Mouse (Mus musculus) intestine, embryonic 16.5 days (tissue): ENCODE results near the gene Sec61a2. TPM values are rescaled to one million over a fixed set of nuclear protein-coding genes. Genes with fewer than 3 reads are reported as not detected.

Source experiments
- ATAC-seq: fragments of 200-750 bp; cut with Nextera tagmentation; 2 replicates; pipeline ENCODE4 v1.8.0; 2017; ENCODE audit warnings: moderate TSS enrichment, moderate library complexity
- H3K27ac ChIP-seq: fragments of 300-500 bp; sonication (generic); 2 replicates; pipeline ENCODE4 v1.5.1; 2014; ENCODE audit warnings: mild to moderate bottlenecking, low read length
- H3K27me3 ChIP-seq: fragments of 300-500 bp; sonication (generic); replicated peaks from 2 replicates; pipeline ENCODE4 v1.6.1; 2014; ENCODE audit warnings: low read length, control low read depth, mixed read lengths; ENCODE audit not compliant: control insufficient read depth, insufficient read depth
- H3K36me3 ChIP-seq: fragments of 300-500 bp; sonication (generic); 2 replicates; pipeline ENCODE4 v1.6.1; 2014; ENCODE audit warnings: low read length, control low read depth; ENCODE audit not compliant: control insufficient read depth, insufficient read depth
- H3K4me1 ChIP-seq: fragments of 300-500 bp; sonication (generic); 2 replicates; pipeline ENCODE4 v1.6.1; 2014; ENCODE audit warnings: low read length, control low read depth, mixed read lengths; ENCODE audit not compliant: control insufficient read depth, insufficient read depth
- H3K4me2 ChIP-seq: fragments of 300-500 bp; sonication (generic); 2 replicates; pipeline ENCODE4 v1.6.1; 2014; ENCODE audit warnings: low read depth, low read length, control low read depth
- H3K4me3 ChIP-seq: fragments of 300-500 bp; sonication (generic); 2 replicates; pipeline ENCODE4 v1.5.1; 2014; ENCODE audit warnings: mild to moderate bottlenecking, low read length
- H3K9ac ChIP-seq: fragments of 300-500 bp; sonication (generic); 2 replicates; pipeline ENCODE4 v1.6.1; 2014; ENCODE audit warnings: low read depth, low read length
- H3K9me3 ChIP-seq: fragments of 300-500 bp; sonication (generic); 2 replicates; pipeline ENCODE4 v1.6.1; 2016; ENCODE audit warnings: low read length, control low read depth; ENCODE audit not compliant: control insufficient read depth
- WGBS: fragments of 180-500 bp; shearing (Covaris S2); extraction: QIAGEN DNeasy Blood & Tissue Kit; methylation state at CpG from one replicate; pipeline ENCODE4 v1.1.7; 2014; 5-methylcytosine and 5-hydroxymethylcytosine counted together
- polyA plus RNA-seq: library from polyadenylated mRNA; unstranded; fragments of >200 nt; fragmentation: Nextera tagmentation; extraction: Ambion mirVana; gene quantifications from 2 replicates; pipeline ENCODE4 v1.2.1, GENCODE M21; 2015

The Sec61a2 gene
- polyA plus RNA-seq, 1 experiment from 2014 or later = 61.8 TPM

GRCm38 (mm10) chr2:5851116-5851515, 44.1 kb downstream of the Sec61a2 start:
- H3K27ac ChIP-seq = no peak overlapping the region
- peaks cover 7% of the 10 kb centered on the region; the same call in 1 of the 2 replicates for H3K4me1 ChIP-seq
- ATAC-seq = no peak
- no peaks in the 10 kb centered on the region for H3K9me3 ChIP-seq
- WGBS = 89% methylated on average over 9 of the region's 9 CpGs
- no peak overlapping the region for H3K4me2 ChIP-seq
- H3K27me3 ChIP-seq = no peaks in the 10 kb centered on the region
- H3K4me3 ChIP-seq = no peak overlapping the region
- no peak overlapping the region for H3K9ac ChIP-seq
- H3K36me3 ChIP-seq = no peaks in the 10 kb centered on the region

GRCm38 (mm10) chr2:5845826-5846225, 49.4 kb downstream of the Sec61a2 start:
- Histone ChIP-seq H3K9ac (peak overlapping the region; percentile 87), H3K27ac (no peak overlapping the region), H3K4me2 (peak overlapping the region; percentile 52), H3K9me3 (no peaks in the 10 kb centered on the region), H3K27me3 (no peaks in the 10 kb centered on the region), H3K4me1 (peaks cover 10% of the 10 kb centered on the region; the same call in 1 of the 2 replicates), H3K4me3 (peak overlapping the region; percentile 67), H3K36me3 (peaks cover 8% of the 10 kb centered on the region)
- 18% methylated on average over 4 of the region's 4 CpGs for WGBS
- no peak for ATAC-seq

- ATAC-seq = peak; percentile 97
- Histone ChIP-seq H3K4me2 (peak within 1 kb of the TSS; percentile 65), H3K4me1 (peaks cover 10% of the 10 kb centered on the region; the same call in 1 of the 2 replicates), H3K4me3 (peak within 1 kb of the TSS; percentile 67), H3K27me3 (no peaks in the 10 kb centered on the region), H3K9me3 (no peaks in the 10 kb centered on the region), H3K27ac (peak within 1 kb of the TSS; percentile 87), H3K36me3 (peaks cover 16% of the 10 kb centered on the region), H3K9ac (peak within 1 kb of the TSS; percentile 87)
- WGBS = under 1% methylated on average over 53 of the region's 53 CpGs
These were observed 50.2 kb downstream of the Sec61a2 start, which contains the start of the genes Nudt5 and Cdc123 for GRCm38 (mm10) chr2:5844873-5845631. Gene Nudt5, plus strand, starts transcription at chr2:5845019. Gene Cdc123, minus strand, starts transcription at chr2:5845164.

- peak; percentile 49 for ATAC-seq
- Histone ChIP-seq H3K4me3 (peak overlapping the region; percentile 67), H3K9me3 (no peaks in the 10 kb centered on the region), H3K27me3 (no peaks in the 10 kb centered on the region), H3K4me1 (peaks cover 10% of the 10 kb centered on the region; the same call in 1 of the 2 replicates), H3K27ac (peak overlapping the region; percentile 87), H3K9ac (peak overlapping the region; percentile 87), H3K4me2 (peak overlapping the region; percentile 65), H3K36me3 (peaks cover 22% of the 10 kb centered on the region)
- WGBS = 3% methylated on average over 23 of the region's 23 CpGs
These were observed 50.9 kb downstream of the Sec61a2 start for GRCm38 (mm10) chr2:5844181-5844872.

- ATAC-seq = no peak
- WGBS = 96% methylated on average over 11 of the region's 11 CpGs
- peaks cover 22% of the 10 kb centered on the region for H3K36me3 ChIP-seq
These were observed 54.4 kb downstream of the Sec61a2 start for GRCm38 (mm10) chr2:5840815-5841214.

GRCm38 (mm10) chr2:5825265-5825913, 69.8 kb downstream of the Sec61a2 start:
- WGBS = 94% methylated on average over 5 of the region's 5 CpGs
- ATAC-seq = no peak
- no peak overlapping the region for H3K4me3 ChIP-seq
- no peak overlapping the region for H3K9ac ChIP-seq
- no peaks in the 10 kb centered on the region for H3K27me3 ChIP-seq
- H3K27ac ChIP-seq = no peak overlapping the region
- peaks cover 11% of the 10 kb centered on the region for H3K36me3 ChIP-seq
- H3K4me2 ChIP-seq = no peak overlapping the region
- no peaks in the 10 kb centered on the region for H3K9me3 ChIP-seq
- no peaks in the 10 kb centered on the region for H3K4me1 ChIP-seq

More at GRCm38 (mm10) chr2:5840815-5841214, 54.4 kb downstream of the Sec61a2 start:
- H3K4me2 ChIP-seq = no peak overlapping the region
- 0 out of 2 replicates have a peak, but pooled peaks cover under 1% of the 10 kb centered on the region for H3K4me1 ChIP-seq
- no peaks in the 10 kb centered on the region for H3K27me3 ChIP-seq
- no peak overlapping the region for H3K27ac ChIP-seq
- no peak overlapping the region for H3K9ac ChIP-seq
- no peaks in the 10 kb centered on the region for H3K9me3 ChIP-seq
- no peak overlapping the region for H3K4me3 ChIP-seq

- H3K36me3 ChIP-seq = peaks cover 15% of the 10 kb centered on the region
- H3K4me2 ChIP-seq = no peak overlapping the region
- WGBS = 84% methylated on average over 5 of the region's 5 CpGs
These were observed 70.5 kb downstream of the Sec61a2 start for GRCm38 (mm10) chr2:5824685-5825084.

GRCm38 (mm10) chr2:5824213-5824612, 71.0 kb downstream of the Sec61a2 start:
- no peak overlapping the region for H3K27ac ChIP-seq
- no peak overlapping the region for H3K9ac ChIP-seq
- no peak overlapping the region for H3K4me3 ChIP-seq
- no peak overlapping the region for H3K4me2 ChIP-seq
- 34% methylated on average over 1 of the region's 1 CpGs for WGBS
- no peak for ATAC-seq
- peaks cover 15% of the 10 kb centered on the region for H3K36me3 ChIP-seq
- no peaks in the 10 kb centered on the region for H3K4me1 ChIP-seq
- no peaks in the 10 kb centered on the region for H3K9me3 ChIP-seq
- no peaks in the 10 kb centered on the region for H3K27me3 ChIP-seq

More at GRCm38 (mm10) chr2:5824685-5825084, 70.5 kb downstream of the Sec61a2 start:
- Histone ChIP-seq H3K27ac (no peak overlapping the region), H3K4me1 (no peaks in the 10 kb centered on the region), H3K9ac (no peak overlapping the region), H3K4me3 (no peak overlapping the region), H3K9me3 (no peaks in the 10 kb centered on the region), H3K27me3 (no peaks in the 10 kb centered on the region)
- ATAC-seq = no peak

- Histone ChIP-seq H3K4me2 (no peak overlapping the region), H3K9ac (no peak overlapping the region), H3K9me3 (no peaks in the 10 kb centered on the region), H3K27ac (no peak overlapping the region), H3K27me3 (no peaks in the 10 kb centered on the region), H3K4me3 (no peak overlapping the region), H3K4me1 (no peaks in the 10 kb centered on the region), H3K36me3 (peaks cover 12% of the 10 kb centered on the region)
- WGBS = 95% methylated on average over 6 of the region's 6 CpGs
- no peak for ATAC-seq
These were observed 72.8 kb downstream of the Sec61a2 start for GRCm38 (mm10) chr2:5822449-5822848.
